ENCODE assay signal across 1 mouse cellular context in the genomic region with DNA sequence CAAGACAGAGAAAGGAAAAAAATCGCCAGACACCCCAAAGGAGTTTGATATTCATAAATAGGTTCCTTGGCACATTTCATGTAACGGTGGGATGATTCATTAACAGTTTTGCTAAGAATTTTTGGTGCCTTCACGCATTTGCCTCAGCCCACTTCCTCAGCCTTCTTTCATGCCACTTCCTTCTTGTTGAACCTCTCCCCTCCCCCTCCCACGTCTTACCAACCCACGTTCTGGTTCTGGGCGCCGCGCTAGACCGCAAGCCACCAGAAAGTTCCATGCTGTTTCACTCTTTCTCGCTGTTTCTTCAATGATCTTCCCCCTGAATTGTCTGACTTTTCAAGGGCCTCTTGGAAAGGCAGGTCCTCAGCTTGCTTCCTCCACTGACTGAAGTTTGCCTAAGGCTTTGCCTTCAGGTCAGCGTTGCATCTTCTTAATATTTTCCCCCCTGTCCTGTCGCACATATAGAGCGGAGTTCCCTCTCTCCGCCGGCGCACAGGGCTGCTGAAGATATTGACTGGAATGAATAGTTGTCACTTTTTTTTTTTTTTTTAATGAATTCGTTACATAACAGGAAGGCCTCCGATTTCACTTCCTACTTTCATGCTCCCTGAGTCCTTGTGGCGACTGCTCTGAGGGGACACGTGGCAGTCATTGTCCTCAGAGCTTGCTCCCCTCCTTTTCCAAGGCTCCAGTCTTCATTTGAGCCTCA.
A peak's percentile ranks its signal among the peaks of the same experiment; 100 is the strongest.
TF ChIP-seq lines count a peak whose summit lies in the region.

No protein-coding gene starts in this region.

TF ChIP-seq in MEL, 35 proteins besides CTCF, POLR2A, EP300 and RAD21 (continued from another document):
- peak; percentile 47; the same call in 1 of the 2 replicates for TF ChIP-seq KAT2A (conservative IDR thresholded peaks at IDR 0.05; ENCODE audit: low read depth, low read length)
- peak; percentile 80; the same call in 1 of the 2 replicates for TF ChIP-seq TBP (IDR thresholded peaks at IDR 0.05; ENCODE audit: low read depth, low read length)
- TF ChIP-seq MAFK (IDR thresholded peaks at IDR 0.05; ENCODE audit: borderline replicate concordance, low read depth, low read length): no peak
- peak; percentile 94 for TF ChIP-seq MXI1 (IDR thresholded peaks at IDR 0.05; ENCODE audit: low read depth, low read length)
- TF ChIP-seq UBTF (IDR thresholded peaks at IDR 0.05; ENCODE audit: borderline replicate concordance, insufficient read depth, low read depth, low read length): no peak
- TF ChIP-seq HCFC1 (IDR thresholded peaks at IDR 0.05; ENCODE audit: low read depth, low read length): peak; percentile 64; the same call in 1 of the 2 replicates
- TF ChIP-seq NRF1 (IDR thresholded peaks at IDR 0.05; ENCODE audit: insufficient read depth, low read depth, low read length, poor library complexity, severe bottlenecking): 0 out of 2 replicates have a peak, but pooled peaks have one; percentile 9
- TF ChIP-seq POLR2AphosphoS5 (IDR thresholded peaks at IDR 0.05; ENCODE audit: borderline replicate concordance, low read depth, low read length): no peak
- TF ChIP-seq ZNF384 (IDR thresholded peaks at IDR 0.05; ENCODE audit: low read depth, low read length): peak; percentile 95
